Mouse (Mus musculus): ENCODE data around the gene Gzmn.
"Not testable (repeated sequence)": the region's sequence is repeated elsewhere in the genome, so short reads cannot be mapped to it uniquely, and the experiment has no call there.

Gene Gzmn

DNA sequence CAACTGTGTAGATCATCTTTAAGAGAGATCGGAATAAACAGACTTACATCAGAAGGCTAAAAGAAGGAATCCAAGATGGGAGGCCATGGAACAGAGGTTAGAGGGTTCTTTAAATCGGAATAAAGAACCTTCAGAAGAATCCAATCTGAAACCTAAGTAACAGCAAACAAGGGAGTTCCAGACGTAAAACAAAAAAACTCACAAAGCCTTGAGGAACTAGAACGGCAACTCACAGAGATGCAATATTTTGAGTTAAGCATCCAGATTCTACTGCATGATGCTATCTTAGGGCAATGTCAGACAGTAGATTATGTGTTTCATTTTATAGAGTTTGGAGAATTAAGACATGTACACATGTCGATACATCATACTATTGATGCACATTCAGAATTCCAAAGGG lies at the start of gene Gzmn:
TSS of gene Gzmn (minus strand) at position 101 of the 400 bp plus-strand sequence.
- DNase-seq = no peak

DNA sequence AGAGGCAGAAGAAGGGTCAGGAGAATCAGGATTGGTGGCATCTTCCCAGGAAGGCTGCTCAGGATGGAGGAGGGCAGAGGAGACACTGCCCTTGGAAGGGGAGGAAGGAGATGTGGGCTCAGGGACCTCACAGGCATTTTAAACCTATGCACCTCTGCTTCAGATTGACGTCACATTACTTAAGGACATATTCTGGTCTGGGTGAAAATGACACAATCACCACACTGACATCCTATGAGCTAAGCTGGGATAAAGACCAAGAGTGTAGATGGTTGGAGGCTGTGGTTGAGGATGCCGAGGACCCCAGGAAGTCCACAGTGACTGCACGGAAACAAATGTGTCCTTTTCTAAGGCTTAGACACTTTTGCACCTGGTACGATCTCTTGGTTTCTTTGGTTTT lies 36.9 kb upstream of the Gzmn start, which contains the start of gene Gzmf:
TSS of gene Gzmf (minus strand) at position 101 of the 400 bp plus-strand sequence.
- DNase-seq = no peak

DNA sequence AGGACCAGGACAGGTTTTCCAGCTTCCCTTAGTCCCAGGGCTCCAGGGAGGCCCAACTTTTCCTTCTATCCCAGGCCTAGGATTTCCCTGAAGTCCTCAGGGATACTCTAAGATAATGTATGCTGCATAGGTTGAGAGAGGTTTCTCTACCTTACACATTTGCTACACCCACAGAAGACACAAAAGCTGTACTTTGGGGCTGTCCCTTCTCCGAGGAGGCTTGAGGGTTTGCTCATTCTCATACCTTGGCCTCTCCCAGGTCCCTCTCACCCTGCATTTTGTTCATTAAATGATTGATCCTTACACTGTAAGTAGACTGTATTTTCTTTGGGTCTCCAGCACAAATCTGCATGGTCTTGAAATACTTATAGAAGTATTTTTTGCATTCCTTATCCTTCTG lies 31.2 kb upstream of the Gzmn start:
- no peak for DNase-seq

DNA sequence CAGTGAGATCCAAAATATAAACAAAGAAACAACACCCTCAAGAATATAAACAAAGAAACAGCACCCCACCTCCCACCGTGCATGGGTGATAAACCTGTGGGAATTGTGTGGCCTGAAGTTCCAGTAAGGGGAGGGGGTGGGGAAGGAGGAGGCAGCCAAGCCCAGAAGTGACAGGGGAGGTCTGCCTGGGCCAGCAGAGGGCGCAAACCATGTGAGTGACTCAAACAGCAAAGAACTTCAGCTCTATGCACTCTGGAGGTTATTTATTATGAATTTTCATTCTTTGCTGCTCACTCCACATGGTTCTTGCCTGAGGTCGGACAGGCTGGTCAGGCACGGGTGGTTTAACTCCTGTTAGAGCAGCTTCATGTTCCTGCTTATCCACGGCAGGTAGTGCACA lies 30.6 kb upstream of the Gzmn start:
- DNase-seq = peak; percentile 30

- DNase-seq = peak; percentile 61
These were observed 29.6 kb upstream of the Gzmn start for GRCm38 (mm10) chr14:56203975-56204374.

DNA sequence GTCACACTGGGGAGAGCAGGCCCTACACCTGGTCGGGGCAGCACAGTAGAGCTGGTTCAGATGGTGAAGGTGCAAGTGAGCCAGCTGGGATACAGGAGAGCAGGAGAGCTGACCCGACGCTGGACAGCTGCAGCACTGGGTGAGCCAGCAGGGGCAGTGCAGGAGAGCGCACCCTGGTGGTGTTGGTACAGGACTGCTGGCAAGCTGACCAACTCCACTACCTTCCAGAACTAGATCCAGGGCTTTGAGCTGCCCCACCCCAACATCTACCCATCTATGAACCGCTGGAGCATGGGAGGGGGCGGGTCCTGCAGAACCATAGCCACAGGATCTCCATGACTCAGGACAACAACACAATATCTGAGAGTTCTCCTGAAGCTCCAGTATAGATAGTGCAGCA lies 12.5 kb upstream of the Gzmn start:
- no peak for DNase-seq

- no peak for DNase-seq
These were observed 12.1 kb upstream of the Gzmn start for GRCm38 (mm10) chr14:56186521-56186920.

- DNase-seq = peak; percentile 54
These were observed 3.3 kb upstream of the Gzmn start for GRCm38 (mm10) chr14:56177651-56178050.

GRCm38 (mm10) chr14:56173396-56173795 lies 1.0 kb downstream of the Gzmn start:
- DNase-seq = no peak

- no peak for DNase-seq
These were observed 1.7 kb downstream of the Gzmn start for GRCm38 (mm10) chr14:56172744-56173143.

DNA sequence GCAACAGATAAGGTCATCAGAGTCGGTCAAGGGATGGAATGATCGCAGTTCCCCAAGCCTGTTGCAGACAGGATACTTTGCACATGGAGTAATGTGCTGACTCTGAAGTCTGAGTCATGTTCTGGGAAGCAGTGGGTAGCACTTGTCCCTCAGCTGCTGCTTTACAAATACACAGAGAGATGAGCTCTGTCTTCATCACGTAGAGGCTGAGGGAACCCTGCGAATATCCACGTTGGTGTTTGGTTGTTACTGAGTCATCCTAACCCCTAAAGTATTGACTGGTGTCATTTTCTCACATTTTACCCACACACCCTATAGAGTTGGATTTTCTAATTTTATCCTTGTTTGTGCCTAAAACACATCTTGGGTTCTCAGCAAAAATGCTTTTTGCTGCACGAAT lies 6.4 kb downstream of the Gzmn start:
- no peak for DNase-seq

GRCm38 (mm10) chr14:56162109-56162508 lies 12.3 kb downstream of the Gzmn start:
- DNase-seq = no peak

- not testable (repeated sequence) for DNase-seq
These were observed 14.9 kb downstream of the Gzmn start, which contains the start of gene Gzmg for GRCm38 (mm10) chr14:56159479-56159878. Gzmg (minus strand) TSS chr14:56159579.

- no peak for DNase-seq
These were observed 19.1 kb downstream of the Gzmn start for GRCm38 (mm10) chr14:56155340-56155739.

DNA sequence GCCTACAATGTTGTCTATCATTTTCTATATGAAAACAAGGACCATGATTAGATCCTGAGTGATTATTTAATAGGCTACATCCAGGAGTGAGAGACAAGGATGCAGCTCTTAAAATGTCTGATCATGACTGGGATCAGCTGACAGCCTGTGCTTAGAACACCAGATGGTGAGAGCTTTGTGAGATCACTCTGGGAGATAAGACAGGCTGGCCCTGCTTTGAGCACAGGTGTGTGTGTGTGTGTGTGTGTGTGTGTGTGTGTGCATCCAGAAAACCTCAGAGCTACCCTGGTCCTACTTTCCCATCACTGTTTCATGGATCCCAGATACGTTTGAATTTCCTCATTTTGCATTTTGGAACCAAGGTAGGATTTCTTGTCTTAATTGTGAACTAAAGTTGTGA lies 40.7 kb downstream of the Gzmn start:
- not testable (repeated sequence) for DNase-seq

GRCm38 (mm10) chr14:56132508-56132907 lies 41.9 kb downstream of the Gzmn start, which contains the start of gene Gzmd:
Gzmd (minus strand) TSS chr14:56132608.
- not testable (repeated sequence) for DNase-seq

GRCm38 (mm10) chr14:56128341-56128740 lies 46.1 kb downstream of the Gzmn start:
- DNase-seq = no peak

DNA sequence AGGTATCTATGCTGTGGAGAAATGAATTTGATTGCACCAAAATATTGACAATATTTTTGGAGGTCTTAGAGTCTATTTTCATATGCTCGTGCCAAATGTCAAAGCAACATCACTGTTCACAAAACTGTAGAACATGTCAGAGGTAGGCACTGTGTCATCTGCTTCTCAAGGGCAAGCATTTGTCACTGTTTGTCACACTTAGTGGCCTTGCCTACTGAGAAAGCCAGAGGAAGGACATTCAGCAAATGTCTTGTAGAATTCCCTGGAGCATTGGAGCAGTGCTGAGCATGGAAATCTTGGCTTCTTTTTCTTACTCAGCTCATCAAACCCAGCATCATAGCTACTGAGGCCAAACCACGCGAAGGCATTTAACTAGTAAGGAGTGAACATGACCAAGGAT lies 50.9 kb downstream of the Gzmn start:
- DNase-seq = no peak

DNA sequence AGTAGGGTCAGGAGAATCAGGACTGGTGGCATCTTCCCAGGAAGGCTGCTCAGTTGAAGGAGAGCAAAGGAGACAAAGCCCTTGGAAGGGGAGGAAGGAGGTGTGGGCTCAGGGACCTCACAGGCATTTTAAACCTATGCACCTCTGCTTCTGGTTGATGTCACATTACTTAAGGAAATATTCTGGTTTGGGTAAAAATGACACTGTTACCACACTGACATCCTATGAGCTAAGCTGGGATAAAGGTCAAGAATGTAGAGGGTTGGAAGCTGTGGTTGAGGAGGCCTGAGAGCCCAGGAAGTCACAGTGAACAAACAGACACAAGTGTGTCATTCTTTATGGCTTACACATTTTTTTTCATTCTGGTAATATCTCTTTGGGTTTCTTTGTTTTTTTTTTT lies 53.9 kb downstream of the Gzmn start, which contains the start of gene Gzme:
TSS of gene Gzme (minus strand) at position 101 of the 400 bp plus-strand sequence.
- DNase-seq = no peak
